Mouse (Mus musculus) liver, embryonic 13.5 days (tissue): ENCODE data around the gene Ell3. TPM values are rescaled to one million over a fixed set of nuclear protein-coding genes. Genes with fewer than 3 reads are reported as not detected.

Experiments
- ATAC-seq: fragments of 200-750 bp; cut with Nextera tagmentation; 2 replicates; pipeline ENCODE4 v1.8.0; 2017; ENCODE audit warnings: low read depth, mild to moderate bottlenecking, moderate number of reproducible peaks, moderate library complexity
- DNase-seq: peaks from one replicate; pipeline ENCODE4 v3.0.0; 2022
- H3K27ac ChIP-seq: fragments of 300-500 bp; sonication (generic); 2 replicates; pipeline ENCODE4 v1.5.1; 2015; ENCODE audit warnings: moderate library complexity, mild to moderate bottlenecking, inconsistent platforms
- H3K27me3 ChIP-seq: fragments of 300-500 bp; sonication (generic); 2 replicates; pipeline ENCODE4 v1.6.1; 2015; ENCODE audit warnings: mild to moderate bottlenecking, inconsistent platforms
- H3K36me3 ChIP-seq: fragments of 300-500 bp; sonication (generic); 2 replicates; pipeline ENCODE4 v1.6.1; 2015; ENCODE audit warnings: mild to moderate bottlenecking, inconsistent platforms
- H3K4me1 ChIP-seq: fragments of 300-500 bp; sonication (generic); replicated peaks from 2 replicates; pipeline ENCODE4 v1.6.1; 2015; ENCODE audit warnings: inconsistent platforms
- H3K4me2 ChIP-seq: fragments of 300-500 bp; sonication (generic); 2 replicates; pipeline ENCODE4 v1.6.1; 2015; ENCODE audit warnings: inconsistent platforms, mild to moderate bottlenecking, moderate library complexity
- H3K4me3 ChIP-seq: fragments of 300-500 bp; sonication (generic); replicated peaks from 2 replicates; pipeline ENCODE4 v1.5.1; 2015; ENCODE audit warnings: mild to moderate bottlenecking, inconsistent platforms
- H3K9ac ChIP-seq: fragments of 300-500 bp; sonication (generic); 2 replicates; pipeline ENCODE4 v1.6.1; 2015; ENCODE audit warnings: mild to moderate bottlenecking, inconsistent platforms
- H3K9me3 ChIP-seq: fragments of 300-500 bp; sonication (generic); replicated peaks from 2 replicates; pipeline ENCODE4 v1.6.1; 2016; ENCODE audit warnings: inconsistent platforms
- WGBS: fragments of 180-500 bp; shearing (Covaris S2); methylation state at CpG from one replicate; pipeline ENCODE4 v1.1.7; 2015; ENCODE audit not compliant: insufficient replicate concordance; 5-methylcytosine and 5-hydroxymethylcytosine counted together
- polyA plus RNA-seq: library from polyadenylated mRNA; unstranded; fragments of >200 nt; fragmentation: Nextera tagmentation; extraction: Ambion mirVana; gene quantifications from 2 replicates; pipeline ENCODE4 v1.2.1, GENCODE M21; 2015

Gene Ell3
- polyA plus RNA-seq, 1 experiment from 2014 or later = 1.6 TPM

- no peak for ATAC-seq
- Histone ChIP-seq H3K9ac (0 out of 2 replicates have a peak overlapping the region, but pooled peaks have one; percentile 11), H3K4me1 (peaks cover 59% of the 10 kb centered on the region), H3K9me3 (no peaks in the 10 kb centered on the region), H3K36me3 (peaks cover 39% of the 10 kb centered on the region), H3K4me3 (peak overlapping the region; percentile 98; the same call in 1 of the 2 replicates), H3K27me3 (no peaks in the 10 kb centered on the region), H3K4me2 (peak overlapping the region; percentile 88), H3K27ac (no peak overlapping the region)
- no peak for DNase-seq
- whole genome bisulfite sequencing = 84% methylated on average over 6 of the region's 6 CpGs
Observed at GRCm38 (mm10) chr2:121416356-121416755, 27.7 kb downstream of the Ell3 start.

- H3K4me3 ChIP-seq = peak overlapping the region; percentile 98
- H3K4me1 ChIP-seq = peaks cover 59% of the 10 kb centered on the region
- ATAC-seq (no peak), DNase-seq (no peak)
- H3K27ac ChIP-seq = 0 out of 2 replicates have a peak overlapping the region, but pooled peaks have one; percentile 10
- 63% methylated on average over 3 of the region's 3 CpGs for WGBS
- no peaks in the 10 kb centered on the region for H3K27me3 ChIP-seq
- peak overlapping the region; percentile 88 for H3K4me2 ChIP-seq
- H3K9ac ChIP-seq = peak overlapping the region; percentile 99
- H3K36me3 ChIP-seq = peaks cover 36% of the 10 kb centered on the region
- H3K9me3 ChIP-seq = no peaks in the 10 kb centered on the region
Observed at GRCm38 (mm10) chr2:121415591-121415990, 28.5 kb downstream of the Ell3 start.

GRCm38 (mm10) chr2:121415103-121415502 lies 29.0 kb downstream of the Ell3 start:
- DNase-seq (no peak), ATAC-seq (no peak)
- H3K27ac ChIP-seq = 0 out of 2 replicates have a peak overlapping the region, but pooled peaks have one; percentile 95
- H3K27me3 ChIP-seq = no peaks in the 10 kb centered on the region
- peak overlapping the region; percentile 88 for H3K4me2 ChIP-seq
- H3K4me3 ChIP-seq = peak overlapping the region; percentile 98
- peaks cover 59% of the 10 kb centered on the region for H3K4me1 ChIP-seq
- H3K36me3 ChIP-seq = peaks cover 34% of the 10 kb centered on the region
- no peaks in the 10 kb centered on the region for H3K9me3 ChIP-seq
- 26% methylated on average over 3 of the region's 3 CpGs for WGBS
- peak overlapping the region; percentile 99 for H3K9ac ChIP-seq

- H3K4me3 ChIP-seq = peak overlapping the region; percentile 98
- peak overlapping the region; percentile 88 for H3K4me2 ChIP-seq
- WGBS = 0% methylated on average over 32 of the region's 32 CpGs
- peak; percentile 40 for DNase-seq
- no peaks in the 10 kb centered on the region for H3K9me3 ChIP-seq
- H3K9ac ChIP-seq = peak overlapping the region; percentile 99
- no peaks in the 10 kb centered on the region for H3K27me3 ChIP-seq
- peak overlapping the region; percentile 95 for H3K27ac ChIP-seq
- peaks cover 59% of the 10 kb centered on the region for H3K4me1 ChIP-seq
- H3K36me3 ChIP-seq = peaks cover 30% of the 10 kb centered on the region
- peak; percentile 70 for ATAC-seq
Observed at GRCm38 (mm10) chr2:121414139-121414685, 29.9 kb downstream of the Ell3 start.

GRCm38 (mm10) chr2:121413387-121414042 lies 30.6 kb downstream of the Ell3 start, which contains the start of the genes Pdia3 and Catsper2:
Pdia3 (plus strand) TSS chr2:121413775.
Catsper2 (minus strand) TSS chr2:121413792.
- DNase-seq (peak; percentile 94), ATAC-seq (peak; percentile 97)
- H3K4me2 ChIP-seq = peak within 1 kb of the TSS; percentile 88
- H3K4me1 ChIP-seq = peaks cover 52% of the 10 kb centered on the region
- peaks cover 24% of the 10 kb centered on the region for H3K36me3 ChIP-seq
- under 1% methylated on average over 68 of the region's 68 CpGs for WGBS
- no peaks in the 10 kb centered on the region for H3K9me3 ChIP-seq
- H3K27ac ChIP-seq = peak within 1 kb of the TSS; percentile 95
- no peaks in the 10 kb centered on the region for H3K27me3 ChIP-seq
- H3K4me3 ChIP-seq = peak within 1 kb of the TSS; percentile 98
- H3K9ac ChIP-seq = peak within 1 kb of the TSS; percentile 99

- Histone ChIP-seq H3K4me1 (peaks cover 49% of the 10 kb centered on the region), H3K9ac (peak overlapping the region; percentile 99), H3K4me2 (peak overlapping the region; percentile 88), H3K9me3 (no peaks in the 10 kb centered on the region), H3K27me3 (no peaks in the 10 kb centered on the region), H3K27ac (peak overlapping the region; percentile 95), H3K4me3 (peak overlapping the region; percentile 98), H3K36me3 (peaks cover 18% of the 10 kb centered on the region)
- peak; percentile 42 for DNase-seq
- ATAC-seq = peak; percentile 11; the same call in 1 of the 2 replicates
- WGBS = 2% methylated on average over 4 of the region's 4 CpGs
Observed at GRCm38 (mm10) chr2:121412843-121413386, 31.2 kb downstream of the Ell3 start.

GRCm38 (mm10) chr2:121408160-121408559 lies 35.9 kb downstream of the Ell3 start:
- DNase-seq (peak; percentile 55), ATAC-seq (peak; percentile 27; the same call in 1 of the 2 replicates)
- Histone ChIP-seq H3K4me2 (no peak overlapping the region), H3K27me3 (no peaks in the 10 kb centered on the region), H3K27ac (no peak overlapping the region), H3K4me1 (peaks cover 12% of the 10 kb centered on the region), H3K4me3 (no peak overlapping the region), H3K9ac (no peak overlapping the region), H3K9me3 (no peaks in the 10 kb centered on the region), H3K36me3 (no peaks in the 10 kb centered on the region)
- 24% methylated on average over 4 of the region's 4 CpGs for WGBS

- H3K9ac ChIP-seq = no peak overlapping the region
- H3K27ac ChIP-seq = no peak overlapping the region
- H3K36me3 ChIP-seq = no peaks in the 10 kb centered on the region
- ATAC-seq (no peak), DNase-seq (no peak)
- no peak overlapping the region for H3K4me3 ChIP-seq
- no peaks in the 10 kb centered on the region for H3K27me3 ChIP-seq
- no peaks in the 10 kb centered on the region for H3K4me1 ChIP-seq
- H3K4me2 ChIP-seq = no peak overlapping the region
- H3K9me3 ChIP-seq = no peaks in the 10 kb centered on the region
Observed at GRCm38 (mm10) chr2:121403296-121403695, 40.8 kb downstream of the Ell3 start.

DNA sequence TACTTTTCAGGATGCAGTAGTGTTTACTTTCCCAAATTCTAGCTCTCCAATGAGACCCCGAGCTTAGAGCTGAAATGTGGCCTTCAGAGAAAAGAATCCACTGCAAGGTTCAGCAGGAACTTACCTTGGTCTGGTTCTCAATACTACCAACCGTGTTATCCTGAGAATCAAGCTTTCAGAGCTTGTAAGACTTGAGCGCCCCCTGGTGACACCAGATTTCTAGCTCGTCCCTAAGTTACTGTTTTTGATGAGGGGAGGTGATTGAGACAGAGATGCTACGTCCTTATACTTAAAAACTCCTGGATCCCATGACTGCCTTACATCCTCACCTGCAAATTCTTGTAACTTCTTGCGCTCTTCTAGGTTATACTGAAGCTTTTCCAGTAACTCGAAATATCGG lies 47.5 kb downstream of the Ell3 start:
- WGBS = 16% methylated on average over 8 of the region's 8 CpGs
- no peak overlapping the region for H3K4me2 ChIP-seq
- no peaks in the 10 kb centered on the region for H3K4me1 ChIP-seq
- H3K9me3 ChIP-seq = no peaks in the 10 kb centered on the region
- no peak overlapping the region for H3K9ac ChIP-seq
- DNase-seq (peak; percentile 40), ATAC-seq (no peak)
- no peaks in the 10 kb centered on the region for H3K36me3 ChIP-seq
- H3K4me3 ChIP-seq = no peak overlapping the region
- H3K27ac ChIP-seq = no peak overlapping the region
- no peaks in the 10 kb centered on the region for H3K27me3 ChIP-seq
